Mouse (Mus musculus): Measurements from ENCODE around the gene Rack1.

DNA sequence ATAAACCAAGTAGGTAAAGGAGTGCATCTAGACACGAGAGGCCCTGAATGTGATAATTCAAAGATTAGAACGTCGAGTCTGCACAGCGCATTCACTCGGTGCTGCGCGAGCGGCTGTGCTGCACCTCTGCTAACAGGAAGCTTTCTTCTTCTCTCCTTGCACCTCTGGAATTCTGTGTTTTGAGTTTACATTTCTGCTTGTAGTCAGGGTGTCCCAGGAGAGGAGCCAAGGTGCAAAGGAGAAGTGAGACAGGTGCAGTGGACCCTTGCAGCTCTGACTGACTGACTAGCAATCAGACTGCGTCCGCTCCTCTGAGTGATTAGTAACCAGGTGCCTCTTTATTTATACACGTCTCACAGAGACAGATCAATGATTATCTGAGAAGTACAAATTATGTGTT is 43.1 kb downstream of the Rack1 start:
- TF ChIP-seq CTCF (IDR thresholded peaks at IDR 0.05; ENCODE audit: low read depth), result no peak
- TF ChIP-seq EP300 (IDR thresholded peaks at IDR 0.05; ENCODE audit: low read depth), result no peak

Data from liver, embryonic 14.5 days (tissue).